Mouse (Mus musculus): ENCODE measurements at regions not wholly inside any gene's neighbourhood (a gene's known extent, or its start where the extent isn't known, plus 50 kb on each side); places are given as distances from the start of the nearest gene placed in this dataset.

DNA sequence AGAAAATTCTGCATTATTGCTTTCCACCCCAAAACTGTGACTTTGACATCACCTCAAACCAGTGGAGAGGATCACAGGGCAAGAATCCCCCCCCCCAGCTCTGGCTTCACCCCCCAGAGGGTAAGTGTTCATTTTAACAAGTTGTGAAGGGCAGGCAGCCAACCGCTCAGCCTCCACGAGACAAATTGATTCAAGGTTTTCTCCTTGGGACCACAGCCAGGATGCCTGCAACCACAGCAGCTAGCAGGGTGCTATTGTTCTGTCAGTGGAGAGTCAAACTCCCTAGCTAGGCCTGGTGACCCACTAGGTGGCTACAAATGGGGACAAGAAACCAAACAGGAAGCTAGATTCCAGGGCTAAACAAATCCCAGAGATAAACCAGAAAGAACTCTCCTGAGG lies 166.6 kb upstream of the 2610301B20Rik start:
- TF ChIP-seq EP300 (IDR thresholded peaks at IDR 0.05; ENCODE audit: low read depth) (no peak), CTCF (IDR thresholded peaks at IDR 0.05; ENCODE audit: low read depth) (no peak)

Data from heart, postnatal 0 days (tissue).